Mouse (Mus musculus): ENCODE data around the gene Them7. TPM values are rescaled to one million over a fixed set of nuclear protein-coding genes. Genes with fewer than 3 reads are reported as not detected.

Gene Them7
- polyA plus RNA-seq, 1 experiment from 2014 or later: 21.3 TPM

- no peaks in the 10 kb centered on the region for H3K4me1 ChIP-seq (replicated peaks; ENCODE audit: insufficient read depth, low read length)
- H3K4me3 ChIP-seq (replicated peaks; ENCODE audit: low read depth, low read length): no peak overlapping the region
- H3K27me3 ChIP-seq (ENCODE audit: insufficient read depth, low read length): no peaks in the 10 kb centered on the region
- no peak overlapping the region for H3K27ac ChIP-seq
- H3K9ac ChIP-seq (ENCODE audit: low read depth, low read length): no peak overlapping the region
- H3K4me2 ChIP-seq (ENCODE audit: low read length): no peak overlapping the region
- ATAC-seq (replicated peaks; ENCODE audit: low FRiP score, low read depth) (no peak), DNase-seq (ENCODE audit: low spot score) (no peak)
- H3K36me3 ChIP-seq (ENCODE audit: insufficient read depth, low read length): no peaks in the 10 kb centered on the region
- 52% methylated on average over 5 of the region's 5 CpGs for WGBS
- TF ChIP-seq CTCF (IDR thresholded peaks at IDR 0.05; ENCODE audit: low read depth): no peak
- no peaks in the 10 kb centered on the region for H3K9me3 ChIP-seq (replicated peaks; ENCODE audit: low read length)
Observed at GRCm38 (mm10) chr2:105356791-105357190, 132.7 kb downstream of the Them7 start.

- TF ChIP-seq CTCF (IDR thresholded peaks at IDR 0.05; ENCODE audit: low read depth): no peak
Observed at GRCm38 (mm10) chr2:105358040-105358439, 133.9 kb downstream of the Them7 start.

GRCm38 (mm10) chr2:105367623-105368022 is 143.5 kb downstream of the Them7 start:
- H3K27ac ChIP-seq: no peak overlapping the region
- TF ChIP-seq CTCF (IDR thresholded peaks at IDR 0.05; ENCODE audit: low read depth): peak; percentile 43
- no peaks in the 10 kb centered on the region for H3K9me3 ChIP-seq (replicated peaks; ENCODE audit: low read length)
- DNase-seq (ENCODE audit: low spot score) (no peak), ATAC-seq (replicated peaks; ENCODE audit: low FRiP score, low read depth) (no peak)
- H3K4me2 ChIP-seq (ENCODE audit: low read length): no peak overlapping the region
- no peak overlapping the region for H3K4me3 ChIP-seq (replicated peaks; ENCODE audit: low read depth, low read length)
- H3K36me3 ChIP-seq (ENCODE audit: insufficient read depth, low read length): no peaks in the 10 kb centered on the region
- no peak overlapping the region for H3K9ac ChIP-seq (ENCODE audit: low read depth, low read length)
- H3K4me1 ChIP-seq (replicated peaks; ENCODE audit: insufficient read depth, low read length): no peaks in the 10 kb centered on the region
- no peaks in the 10 kb centered on the region for H3K27me3 ChIP-seq (ENCODE audit: insufficient read depth, low read length)
- WGBS: 31% methylated on average over 4 of the region's 4 CpGs

More at GRCm38 (mm10) chr2:105358040-105358439, 133.9 kb downstream of the Them7 start:
- no peak overlapping the region for H3K4me2 ChIP-seq (ENCODE audit: low read length)
- DNase-seq (ENCODE audit: low spot score) (no peak), ATAC-seq (replicated peaks; ENCODE audit: low FRiP score, low read depth) (no peak)
- H3K4me3 ChIP-seq (replicated peaks; ENCODE audit: low read depth, low read length): no peak overlapping the region
- H3K9ac ChIP-seq (ENCODE audit: low read depth, low read length): no peak overlapping the region
- H3K36me3 ChIP-seq (ENCODE audit: insufficient read depth, low read length): no peaks in the 10 kb centered on the region
- H3K4me1 ChIP-seq (replicated peaks; ENCODE audit: insufficient read depth, low read length): no peaks in the 10 kb centered on the region
- no peak overlapping the region for H3K27ac ChIP-seq
- WGBS: 97% methylated on average over 3 of the region's 3 CpGs
- no peaks in the 10 kb centered on the region for H3K9me3 ChIP-seq (replicated peaks; ENCODE audit: low read length)
- H3K27me3 ChIP-seq (ENCODE audit: insufficient read depth, low read length): no peaks in the 10 kb centered on the region

GRCm38 (mm10) chr2:105370240-105370639 is 146.1 kb downstream of the Them7 start:
- DNase-seq (ENCODE audit: low spot score) (no peak), ATAC-seq (replicated peaks; ENCODE audit: low FRiP score, low read depth) (no peak)
- peak overlapping the region; percentile 16; the same call in 1 of the 2 replicates for H3K4me2 ChIP-seq (ENCODE audit: low read length)
- H3K9ac ChIP-seq (ENCODE audit: low read depth, low read length): no peak overlapping the region
- no peaks in the 10 kb centered on the region for H3K4me1 ChIP-seq (replicated peaks; ENCODE audit: insufficient read depth, low read length)
- H3K27me3 ChIP-seq (ENCODE audit: insufficient read depth, low read length): no peaks in the 10 kb centered on the region
- no peak overlapping the region for H3K27ac ChIP-seq
- no peak for TF ChIP-seq CTCF (IDR thresholded peaks at IDR 0.05; ENCODE audit: low read depth)
- no peaks in the 10 kb centered on the region for H3K9me3 ChIP-seq (replicated peaks; ENCODE audit: low read length)
- H3K36me3 ChIP-seq (ENCODE audit: insufficient read depth, low read length): no peaks in the 10 kb centered on the region
- no peak overlapping the region for H3K4me3 ChIP-seq (replicated peaks; ENCODE audit: low read depth, low read length)
- WGBS: 15% methylated on average over 10 of the region's 10 CpGs

GRCm38 (mm10) chr2:105370698-105371097 is 146.6 kb downstream of the Them7 start:
- no peaks in the 10 kb centered on the region for H3K4me1 ChIP-seq (replicated peaks; ENCODE audit: insufficient read depth, low read length)
- no peak overlapping the region for H3K27ac ChIP-seq
- 29% methylated on average over 14 of the region's 14 CpGs for WGBS
- no peaks in the 10 kb centered on the region for H3K36me3 ChIP-seq (ENCODE audit: insufficient read depth, low read length)
- no peak overlapping the region for H3K9ac ChIP-seq (ENCODE audit: low read depth, low read length)
- no peaks in the 10 kb centered on the region for H3K27me3 ChIP-seq (ENCODE audit: insufficient read depth, low read length)
- DNase-seq (ENCODE audit: low spot score) (no peak), ATAC-seq (replicated peaks; ENCODE audit: low FRiP score, low read depth) (no peak)
- no peaks in the 10 kb centered on the region for H3K9me3 ChIP-seq (replicated peaks; ENCODE audit: low read length)
- no peak for TF ChIP-seq CTCF (IDR thresholded peaks at IDR 0.05; ENCODE audit: low read depth)
- no peak overlapping the region for H3K4me3 ChIP-seq (replicated peaks; ENCODE audit: low read depth, low read length)
- peak overlapping the region; percentile 16 for H3K4me2 ChIP-seq (ENCODE audit: low read length)

GRCm38 (mm10) chr2:105372156-105372555 is 148.0 kb downstream of the Them7 start:
- DNase-seq (ENCODE audit: low spot score) (no peak), ATAC-seq (replicated peaks; ENCODE audit: low FRiP score, low read depth) (no peak)
- no peak overlapping the region for H3K4me3 ChIP-seq (replicated peaks; ENCODE audit: low read depth, low read length)
- no peak for TF ChIP-seq CTCF (IDR thresholded peaks at IDR 0.05; ENCODE audit: low read depth)
- no peak overlapping the region for H3K4me2 ChIP-seq (ENCODE audit: low read length)
- no peaks in the 10 kb centered on the region for H3K36me3 ChIP-seq (ENCODE audit: insufficient read depth, low read length)
- H3K9me3 ChIP-seq (replicated peaks; ENCODE audit: low read length): no peaks in the 10 kb centered on the region
- 88% methylated on average over 6 of the region's 6 CpGs for WGBS
- no peak overlapping the region for H3K27ac ChIP-seq
- no peaks in the 10 kb centered on the region for H3K27me3 ChIP-seq (ENCODE audit: insufficient read depth, low read length)
- H3K4me1 ChIP-seq (replicated peaks; ENCODE audit: insufficient read depth, low read length): no peaks in the 10 kb centered on the region
- H3K9ac ChIP-seq (ENCODE audit: low read depth, low read length): no peak overlapping the region

- ATAC-seq (replicated peaks; ENCODE audit: low FRiP score, low read depth) (peak; percentile 81), DNase-seq (ENCODE audit: low spot score) (peak; percentile 14)
- Histone ChIP-seq H3K27ac (no peak overlapping the region), H3K4me3 (replicated peaks; ENCODE audit: low read depth, low read length) (no peak overlapping the region), H3K9me3 (replicated peaks; ENCODE audit: low read length) (no peaks in the 10 kb centered on the region), H3K36me3 (ENCODE audit: insufficient read depth, low read length) (no peaks in the 10 kb centered on the region), H3K27me3 (ENCODE audit: insufficient read depth, low read length) (no peaks in the 10 kb centered on the region), H3K9ac (ENCODE audit: low read depth, low read length) (no peak overlapping the region), H3K4me1 (replicated peaks; ENCODE audit: insufficient read depth, low read length) (no peaks in the 10 kb centered on the region), H3K4me2 (ENCODE audit: low read length) (no peak overlapping the region)
- 61% methylated on average over 5 of the region's 5 CpGs for WGBS
- TF ChIP-seq CTCF (IDR thresholded peaks at IDR 0.05; ENCODE audit: low read depth): 0 out of 2 replicates have a peak, but pooled peaks have one; percentile 19
Observed at GRCm38 (mm10) chr2:105372727-105373126, 148.6 kb downstream of the Them7 start.

Data from kidney, postnatal 0 days (tissue).